Mouse (Mus musculus): ENCODE data around the gene Trmu.

The Trmu gene

GRCm38 (mm10) chr15:85897113-85897512, 18.0 kb downstream of the Trmu start:
- DNase-seq (ENCODE audit: low read depth): no peak

- DNase-seq (ENCODE audit: low read depth): no peak
These were observed 20.3 kb downstream of the Trmu start for GRCm38 (mm10) chr15:85899396-85899795.

GRCm38 (mm10) chr15:85900318-85900717, 21.2 kb downstream of the Trmu start:
- no peak for DNase-seq (ENCODE audit: low read depth)

GRCm38 (mm10) chr15:85900801-85901200, 21.7 kb downstream of the Trmu start:
- DNase-seq (ENCODE audit: low read depth): no peak

GRCm38 (mm10) chr15:85902505-85902904, 23.4 kb downstream of the Trmu start:
- no peak for DNase-seq (ENCODE audit: low read depth)

- no peak for DNase-seq (ENCODE audit: low read depth)
These were observed 24.7 kb downstream of the Trmu start for GRCm38 (mm10) chr15:85903826-85904225.

- no peak for DNase-seq (ENCODE audit: low read depth)
These were observed 29.8 kb downstream of the Trmu start for GRCm38 (mm10) chr15:85908660-85909491.

- no peak for DNase-seq (ENCODE audit: low read depth)
These were observed 30.3 kb downstream of the Trmu start for GRCm38 (mm10) chr15:85909492-85909829.

GRCm38 (mm10) chr15:85909931-85910330, 30.8 kb downstream of the Trmu start:
- DNase-seq (ENCODE audit: low read depth): no peak

- DNase-seq (ENCODE audit: low read depth): peak; percentile 86
These were observed 34.5 kb downstream of the Trmu start for GRCm38 (mm10) chr15:85913605-85914004.

GRCm38 (mm10) chr15:85919191-85919891, 40.2 kb downstream of the Trmu start:
- no peak for DNase-seq (ENCODE audit: low read depth)

GRCm38 (mm10) chr15:85919892-85920248, 40.8 kb downstream of the Trmu start:
- DNase-seq (ENCODE audit: low read depth): no peak

GRCm38 (mm10) chr15:85921855-85922254, 42.7 kb downstream of the Trmu start:
- no peak for DNase-seq (ENCODE audit: low read depth)

- no peak for DNase-seq (ENCODE audit: low read depth)
These were observed 49.0 kb downstream of the Trmu start for GRCm38 (mm10) chr15:85928161-85928560.

- DNase-seq (ENCODE audit: low read depth): no peak
These were observed 56.5 kb downstream of the Trmu start for GRCm38 (mm10) chr15:85935627-85936049.

Data from induced T-regulatory cell, adult 2 months (primary cell).